Mouse (Mus musculus) ES-Bruce4 (cell line): ENCODE data around the gene Corin.

Experiments used
- CTCF ChIP-seq: IDR thresholded peaks from one replicate; pipeline ENCODE4 v1.8.1; 2011; ENCODE audit warnings: low read depth, low read length
- POLR2A ChIP-seq: IDR thresholded peaks from one replicate; pipeline ENCODE4 v1.8.1; 2011; ENCODE audit warnings: low read length; ENCODE audit not compliant: insufficient read depth

DNA sequence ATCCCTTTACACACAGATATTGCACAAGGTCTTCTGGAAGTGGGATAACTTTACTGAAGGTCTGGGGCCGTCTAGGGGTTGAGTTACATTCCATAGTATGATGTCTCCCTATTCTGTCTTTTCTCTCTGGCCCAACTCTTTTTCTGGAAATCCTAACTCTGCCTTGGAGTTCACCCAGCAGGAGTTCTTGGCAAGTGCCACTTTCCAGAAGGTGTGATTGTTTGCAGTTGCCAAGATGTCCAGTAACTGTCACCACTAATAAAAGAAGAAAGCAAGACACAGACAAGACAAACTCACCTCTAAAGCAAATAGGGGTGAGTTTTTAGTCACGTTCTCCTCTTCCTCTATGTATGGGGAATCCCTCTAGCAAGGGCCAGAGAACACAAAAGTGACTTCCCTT, 50.6 kb downstream of the Corin start:
- TF ChIP-seq POLR2A (no peak), CTCF (no peak)
